Mouse (Mus musculus) testis, adult 2 months (tissue): ENCODE measurements around the gene Trim6.

Source experiments
- CTCF ChIP-seq: fragments of 200-500 bp; IDR thresholded peaks from 2 replicates; pipeline ENCODE4 v1.5.1; 2012; ENCODE audit warnings: low read depth, mild to moderate bottlenecking, inconsistent platforms, low read length, moderate library complexity; ENCODE audit not compliant: control insufficient read depth, insufficient read depth, insufficient replicate concordance
- POLR2A ChIP-seq: fragments of 200-500 bp; IDR thresholded peaks from 2 replicates; pipeline ENCODE4 v1.6.1; 2012; ENCODE audit warnings: low read depth, mild to moderate bottlenecking, inconsistent platforms, low read length, moderate library complexity; ENCODE audit not compliant: control insufficient read depth

- TF ChIP-seq POLR2A: no peak
- no peak for TF ChIP-seq CTCF
Measured at GRCm38 (mm10) chr7:104183292-104183691, 35.3 kb upstream of the Trim6 start, which contains the start of gene Olfr648.
